Mouse (Mus musculus): ENCODE data around the gene Etv5. TPM values are rescaled to one million over a fixed set of nuclear protein-coding genes. Genes with fewer than 3 reads are reported as not detected.

The Etv5 gene
- polyA plus RNA-seq (2015; fragmentation: Nextera tagmentation; extraction: Ambion mirVana), result 30.9 and 31.6 TPM in 2 replicates

DNA sequence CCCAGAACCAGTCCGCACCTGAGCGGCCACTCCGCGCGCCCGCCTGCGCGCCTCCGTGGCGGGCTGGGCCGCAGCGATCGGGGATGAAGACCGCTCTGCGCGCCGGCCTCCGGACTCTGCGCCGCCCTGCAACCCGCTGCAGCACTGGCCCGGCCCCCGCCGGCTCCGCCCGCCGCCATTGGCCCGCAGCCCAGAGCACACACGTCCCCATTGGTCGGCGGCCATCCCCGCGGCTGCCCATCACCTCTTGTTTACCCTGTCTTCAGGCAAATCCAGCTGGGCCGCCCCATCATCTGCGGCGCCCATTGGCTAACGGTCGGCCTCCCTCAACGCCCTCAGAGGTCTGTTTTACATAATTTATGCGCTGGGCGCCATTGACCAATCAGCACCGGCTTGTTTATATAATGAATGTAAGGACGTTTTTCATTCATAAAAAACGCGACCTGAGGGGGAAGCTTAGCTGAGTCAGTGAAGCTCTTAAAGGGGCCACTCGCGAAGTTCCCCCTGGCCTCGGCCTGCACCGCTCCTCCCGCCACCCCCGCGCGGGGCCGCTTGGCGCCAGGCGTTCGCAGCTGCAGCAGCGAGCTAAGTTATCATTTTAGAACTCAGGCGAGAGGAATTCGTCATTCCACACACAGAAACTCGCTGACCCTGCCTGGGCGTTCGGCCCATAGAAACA, at the start of gene Etv5:
TSS of gene Etv5 (minus strand) at position 221 of the 679 bp plus-strand sequence.

Other genes with a start within 250 kb of the Etv5 start
- gene Tra2b, start 173.7 kb downstream of the Etv5 start, polyA plus RNA-seq (2015; fragmentation: Nextera tagmentation; extraction: Ambion mirVana), result 148 and 152 TPM in 2 replicates
- gene Dgkg, start 217.5 kb upstream of the Etv5 start, polyA plus RNA-seq (2015; fragmentation: Nextera tagmentation; extraction: Ambion mirVana), result 9.9 and 10.8 TPM in 2 replicates